Mouse (Mus musculus): ENCODE measurements around the gene Lrpprc. TPM values are rescaled to one million over a fixed set of nuclear protein-coding genes. Genes with fewer than 3 reads are reported as not detected.
A peak's percentile ranks its signal among the peaks of the same experiment; 100 is the strongest.

Gene Lrpprc
- polyA plus RNA-seq, 1 experiment = 10.0 TPM

DNA sequence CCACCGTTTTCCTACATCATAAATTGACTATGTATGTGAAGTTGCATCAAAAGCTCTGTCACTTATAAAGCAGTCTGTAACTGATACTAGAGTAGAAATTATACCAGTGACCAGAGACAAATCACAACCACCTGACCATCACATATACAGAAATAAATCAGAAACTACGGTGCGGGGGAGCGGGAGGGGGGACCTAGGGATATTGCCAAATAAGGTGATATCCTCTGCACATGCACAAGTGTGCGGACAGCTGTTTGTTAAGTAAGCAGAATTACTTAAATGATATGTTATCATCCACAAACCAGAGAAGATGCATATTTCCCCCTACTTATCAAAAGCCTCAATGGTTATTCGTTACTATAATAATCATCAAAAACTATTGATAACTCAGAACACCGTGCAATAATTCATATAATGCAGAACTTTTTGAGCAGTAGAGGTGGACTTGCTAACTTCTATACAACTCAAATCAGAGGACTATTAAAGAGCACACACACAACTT, 12.1 kb downstream of the Lrpprc start:
- no peak for TF ChIP-seq CTCF (IDR thresholded peaks at IDR 0.05; ENCODE audit: borderline replicate concordance, control insufficient read depth, extremely low read depth, insufficient read depth, low read length, poor library complexity)
- TF ChIP-seq POLR2A (IDR thresholded peaks at IDR 0.05; ENCODE audit: control insufficient read depth, extremely low read depth, insufficient read depth, low read length, poor library complexity) = no peak
- Histone ChIP-seq H3K36me3 (ENCODE audit: control insufficient read depth, insufficient read depth, low read length) (peaks cover 10% of the 10 kb centered on the region), H3K4me3 (ENCODE audit: control insufficient read depth, insufficient read depth, low read length) (no peak overlapping the region), H3K27me3 (ENCODE audit: control insufficient read depth, insufficient read depth, low read length) (no peaks in the 10 kb centered on the region), H3K27ac (ENCODE audit: control insufficient read depth, insufficient read depth, low read length) (no peak overlapping the region), H3K4me1 (replicated peaks; ENCODE audit: control insufficient read depth, insufficient read depth, low read length) (no peaks in the 10 kb centered on the region)
- 98% methylated on average over 7 of the region's 7 CpGs for WGBS
- DNase-seq = no peak

DNA sequence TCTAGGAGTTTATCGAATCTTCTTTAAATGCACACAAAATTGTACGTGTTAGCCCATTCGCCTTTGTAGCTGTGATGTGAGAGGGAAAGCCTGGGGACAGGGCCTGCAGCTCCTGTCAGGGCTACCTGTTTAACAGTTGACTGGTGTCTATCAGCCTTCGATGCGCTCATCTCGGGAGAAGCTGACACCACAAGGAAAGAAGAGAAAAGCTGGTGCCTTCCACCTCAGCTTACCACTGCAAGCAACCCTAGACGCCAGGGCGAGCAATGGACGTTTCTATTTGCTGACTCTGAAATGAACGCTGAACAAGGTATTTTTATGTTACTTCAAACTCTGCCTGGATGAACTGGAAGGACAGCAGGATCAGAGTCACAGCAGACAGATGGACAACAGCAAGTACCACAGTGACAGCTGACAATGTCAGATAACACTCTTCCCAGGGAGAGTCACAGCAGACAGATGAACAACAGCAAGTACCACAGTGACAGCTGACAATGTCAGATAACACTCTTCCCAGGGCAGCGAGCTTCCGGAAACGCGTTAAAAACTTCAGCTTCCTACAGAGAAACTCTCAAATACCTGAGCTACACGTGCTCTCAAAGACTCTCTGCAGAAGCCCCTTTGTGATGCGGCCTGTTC, 14.1 kb downstream of the Lrpprc start:
- no peak for DNase-seq
- Histone ChIP-seq H3K27ac (ENCODE audit: control insufficient read depth, insufficient read depth, low read length) (no peak overlapping the region), H3K4me3 (ENCODE audit: control insufficient read depth, insufficient read depth, low read length) (no peak overlapping the region), H3K4me1 (replicated peaks; ENCODE audit: control insufficient read depth, insufficient read depth, low read length) (no peaks in the 10 kb centered on the region), H3K36me3 (ENCODE audit: control insufficient read depth, insufficient read depth, low read length) (peaks cover 10% of the 10 kb centered on the region), H3K27me3 (ENCODE audit: control insufficient read depth, insufficient read depth, low read length) (no peaks in the 10 kb centered on the region)
- TF ChIP-seq POLR2A (IDR thresholded peaks at IDR 0.05; ENCODE audit: control insufficient read depth, extremely low read depth, insufficient read depth, low read length, poor library complexity) (no peak), CTCF (IDR thresholded peaks at IDR 0.05; ENCODE audit: borderline replicate concordance, control insufficient read depth, extremely low read depth, insufficient read depth, low read length, poor library complexity) (no peak)
- WGBS = 92% methylated on average over 16 of the region's 16 CpGs

DNA sequence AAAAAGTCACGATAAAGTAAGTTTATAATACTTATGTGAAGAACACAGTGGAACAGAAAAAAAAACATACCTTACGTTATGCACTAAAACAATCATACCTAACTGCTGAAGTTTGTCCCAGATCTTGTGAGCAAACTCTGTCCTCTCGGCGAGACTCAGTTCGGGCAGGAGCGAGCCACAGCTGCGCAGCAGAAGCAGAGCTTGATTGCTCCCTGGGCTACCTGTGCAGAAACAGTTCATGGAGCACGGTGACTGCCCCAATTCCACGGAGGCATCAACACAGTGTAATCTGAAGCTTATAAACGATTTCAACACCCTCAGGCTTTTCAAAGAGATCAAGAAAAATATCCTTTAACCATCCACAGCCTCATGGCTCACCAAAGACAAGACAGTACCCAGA, 15.3 kb downstream of the Lrpprc start:
- DNase-seq = no peak
- TF ChIP-seq CTCF (IDR thresholded peaks at IDR 0.05; ENCODE audit: borderline replicate concordance, control insufficient read depth, extremely low read depth, insufficient read depth, low read length, poor library complexity) = no peak
- no peak for TF ChIP-seq POLR2A (IDR thresholded peaks at IDR 0.05; ENCODE audit: control insufficient read depth, extremely low read depth, insufficient read depth, low read length, poor library complexity)
- Histone ChIP-seq H3K4me3 (ENCODE audit: control insufficient read depth, insufficient read depth, low read length) (no peak overlapping the region), H3K27ac (ENCODE audit: control insufficient read depth, insufficient read depth, low read length) (no peak overlapping the region), H3K36me3 (ENCODE audit: control insufficient read depth, insufficient read depth, low read length) (peaks cover 11% of the 10 kb centered on the region), H3K27me3 (ENCODE audit: control insufficient read depth, insufficient read depth, low read length) (no peaks in the 10 kb centered on the region), H3K4me1 (replicated peaks; ENCODE audit: control insufficient read depth, insufficient read depth, low read length) (no peaks in the 10 kb centered on the region)
- 95% methylated on average over 10 of the region's 10 CpGs for WGBS

DNA sequence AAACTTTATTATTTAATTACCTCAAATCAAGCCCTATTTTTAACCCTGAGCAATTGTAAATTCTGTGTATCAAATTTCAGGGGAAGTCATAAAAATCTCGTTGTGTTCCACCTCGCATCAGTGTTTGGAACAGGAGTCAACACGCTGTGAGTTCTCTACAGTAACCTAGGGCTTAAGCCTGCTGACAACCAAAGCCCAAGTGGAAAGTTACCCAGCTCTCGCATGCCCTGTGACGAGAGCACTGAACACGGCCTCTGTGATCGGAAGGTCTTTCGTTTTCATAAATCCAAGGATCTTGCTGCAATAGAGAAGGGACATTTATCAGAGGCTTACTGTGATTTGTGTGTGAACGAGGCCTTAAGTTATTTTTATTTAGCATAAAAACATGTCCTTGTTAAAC, 18.7 kb downstream of the Lrpprc start:
- H3K4me3 ChIP-seq (ENCODE audit: control insufficient read depth, insufficient read depth, low read length) = no peak overlapping the region
- WGBS = 95% methylated on average over 9 of the region's 9 CpGs
- DNase-seq = no peak
- H3K27me3 ChIP-seq (ENCODE audit: control insufficient read depth, insufficient read depth, low read length) = no peaks in the 10 kb centered on the region
- no peak overlapping the region for H3K27ac ChIP-seq (ENCODE audit: control insufficient read depth, insufficient read depth, low read length)
- no peak for TF ChIP-seq CTCF (IDR thresholded peaks at IDR 0.05; ENCODE audit: borderline replicate concordance, control insufficient read depth, extremely low read depth, insufficient read depth, low read length, poor library complexity)
- no peak for TF ChIP-seq POLR2A (IDR thresholded peaks at IDR 0.05; ENCODE audit: control insufficient read depth, extremely low read depth, insufficient read depth, low read length, poor library complexity)
- H3K36me3 ChIP-seq (ENCODE audit: control insufficient read depth, insufficient read depth, low read length) = peaks cover 17% of the 10 kb centered on the region; the same call in 1 of the 2 replicates
- H3K4me1 ChIP-seq (replicated peaks; ENCODE audit: control insufficient read depth, insufficient read depth, low read length) = no peaks in the 10 kb centered on the region

DNA sequence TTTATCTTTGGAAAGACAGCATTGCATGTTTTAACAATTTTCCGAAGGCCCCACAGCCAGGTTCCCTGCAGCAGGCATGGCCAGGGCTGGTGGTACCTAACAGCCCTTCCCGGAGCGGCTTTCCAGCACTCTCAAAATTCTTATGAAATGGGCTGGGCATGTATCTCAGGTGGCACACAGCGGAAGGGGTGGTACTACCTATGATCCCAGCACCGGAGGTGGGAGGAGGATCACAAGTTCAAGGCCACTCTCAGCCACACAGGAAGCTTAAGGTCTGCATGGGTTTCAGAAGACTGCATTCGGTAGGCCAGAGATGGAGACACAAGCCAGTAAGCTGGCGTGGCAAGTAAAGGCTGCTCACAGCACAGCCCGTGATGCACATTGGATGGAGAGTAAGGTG, 31.6 kb downstream of the Lrpprc start:
- Histone ChIP-seq H3K27ac (ENCODE audit: control insufficient read depth, insufficient read depth, low read length) (peak overlapping the region; percentile 2; the same call in 1 of the 2 replicates), H3K4me1 (replicated peaks; ENCODE audit: control insufficient read depth, insufficient read depth, low read length) (peaks cover 9% of the 10 kb centered on the region), H3K36me3 (ENCODE audit: control insufficient read depth, insufficient read depth, low read length) (peaks cover 1% of the 10 kb centered on the region; the same call in 1 of the 2 replicates), H3K27me3 (ENCODE audit: control insufficient read depth, insufficient read depth, low read length) (no peaks in the 10 kb centered on the region), H3K4me3 (ENCODE audit: control insufficient read depth, insufficient read depth, low read length) (no peak overlapping the region)
- TF ChIP-seq CTCF (IDR thresholded peaks at IDR 0.05; ENCODE audit: borderline replicate concordance, control insufficient read depth, extremely low read depth, insufficient read depth, low read length, poor library complexity) (no peak), POLR2A (IDR thresholded peaks at IDR 0.05; ENCODE audit: control insufficient read depth, extremely low read depth, insufficient read depth, low read length, poor library complexity) (no peak)
- WGBS = 79% methylated on average over 8 of the region's 8 CpGs
- DNase-seq = no peak

DNA sequence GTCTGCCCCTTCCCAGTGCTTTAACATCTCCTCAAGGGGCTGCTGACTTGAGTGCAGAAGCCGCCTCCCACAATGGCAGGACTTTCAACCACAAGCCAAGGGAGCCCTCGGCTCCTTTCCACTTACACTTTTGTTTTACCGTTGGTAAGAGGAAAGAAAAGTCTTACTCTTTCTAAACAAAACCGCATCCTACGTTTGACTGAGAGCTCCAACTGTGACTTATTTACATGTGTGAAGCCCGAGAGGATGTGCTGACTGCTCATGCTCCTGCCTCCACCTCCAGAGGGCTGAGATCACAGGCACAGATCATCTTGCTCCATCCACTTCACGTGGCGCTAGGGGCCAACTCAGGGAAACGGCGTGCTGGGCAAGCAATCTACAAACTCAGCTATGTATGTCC, 32.2 kb downstream of the Lrpprc start:
- WGBS = 42% methylated on average over 10 of the region's 10 CpGs
- Histone ChIP-seq H3K4me1 (replicated peaks; ENCODE audit: control insufficient read depth, insufficient read depth, low read length) (peaks cover 9% of the 10 kb centered on the region), H3K36me3 (ENCODE audit: control insufficient read depth, insufficient read depth, low read length) (no peaks in the 10 kb centered on the region), H3K27ac (ENCODE audit: control insufficient read depth, insufficient read depth, low read length) (peak overlapping the region; percentile 68), H3K4me3 (ENCODE audit: control insufficient read depth, insufficient read depth, low read length) (no peak overlapping the region), H3K27me3 (ENCODE audit: control insufficient read depth, insufficient read depth, low read length) (no peaks in the 10 kb centered on the region)
- DNase-seq = peak; percentile 6
- TF ChIP-seq POLR2A (IDR thresholded peaks at IDR 0.05; ENCODE audit: control insufficient read depth, extremely low read depth, insufficient read depth, low read length, poor library complexity) (no peak), CTCF (IDR thresholded peaks at IDR 0.05; ENCODE audit: borderline replicate concordance, control insufficient read depth, extremely low read depth, insufficient read depth, low read length, poor library complexity) (no peak)

Measured in thymus, adult 2 months (tissue).